Mouse (Mus musculus): ENCODE results near the gene Pxn. TPM values are rescaled to one million over a fixed set of nuclear protein-coding genes. Genes with fewer than 3 reads are reported as not detected.
A peak's percentile ranks its signal among the peaks of the same experiment; 100 is the strongest.
"Not testable (repeated sequence)": the region's sequence is repeated elsewhere in the genome, so short reads cannot be mapped to it uniquely, and the experiment has no call there.

Pxn gene
- polyA plus RNA-seq, 1 experiment from 2014 or later = 24.3 TPM

DNA sequence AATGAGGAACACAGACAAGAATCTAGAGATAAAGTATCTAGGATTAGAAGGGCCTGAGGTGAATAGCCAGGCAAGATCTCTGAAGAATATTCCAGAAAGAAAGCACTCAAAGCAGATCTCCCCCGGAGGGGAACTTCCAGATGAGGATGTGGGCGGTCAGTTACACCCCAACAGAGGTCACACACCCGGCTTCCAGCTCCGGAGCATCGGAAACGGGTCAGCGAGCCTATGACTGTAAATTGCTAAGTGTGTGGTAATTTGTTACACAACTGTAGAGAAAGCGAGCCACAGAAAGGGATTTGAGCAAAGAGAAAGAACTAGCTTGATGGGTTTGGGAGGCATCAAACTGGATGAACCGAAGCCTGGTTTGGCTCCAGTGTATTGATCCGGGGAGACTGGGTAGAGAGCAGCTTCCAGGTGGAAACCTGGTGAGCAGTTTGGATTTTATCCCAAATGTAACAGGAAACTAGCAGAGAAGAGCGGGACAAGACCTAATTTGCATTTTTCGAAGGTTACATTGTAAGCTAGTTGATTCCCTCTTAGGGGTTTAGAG lies 6.0 kb upstream of the Pxn start:
- no peaks in the 10 kb centered on the region for H3K36me3 ChIP-seq
- no peak overlapping the region for H3K9ac ChIP-seq
- H3K4me1 ChIP-seq (replicated peaks) = no peaks in the 10 kb centered on the region
- H3K27ac ChIP-seq (replicated peaks) = no peak overlapping the region
- H3K4me2 ChIP-seq = no peak overlapping the region
- no peak overlapping the region for H3K4me3 ChIP-seq
- H3K27me3 ChIP-seq = no peaks in the 10 kb centered on the region
- ATAC-seq (ENCODE audit: low FRiP score, low read depth) = no peak
- no peaks in the 10 kb centered on the region for H3K9me3 ChIP-seq
- 86% methylated on average over 12 of the region's 12 CpGs for WGBS

GRCm38 (mm10) chr5:115503035-115503434 lies 3.4 kb upstream of the Pxn start:
- no peak for ATAC-seq (ENCODE audit: low FRiP score, low read depth)
- Histone ChIP-seq H3K4me2 (no peak overlapping the region), H3K27ac (replicated peaks) (no peak overlapping the region), H3K36me3 (no peaks in the 10 kb centered on the region), H3K9ac (no peak overlapping the region), H3K27me3 (no peaks in the 10 kb centered on the region), H3K9me3 (no peaks in the 10 kb centered on the region), H3K4me1 (replicated peaks) (peaks cover 11% of the 10 kb centered on the region), H3K4me3 (no peak overlapping the region)
- WGBS = 67% methylated on average over 12 of the region's 12 CpGs

DNA sequence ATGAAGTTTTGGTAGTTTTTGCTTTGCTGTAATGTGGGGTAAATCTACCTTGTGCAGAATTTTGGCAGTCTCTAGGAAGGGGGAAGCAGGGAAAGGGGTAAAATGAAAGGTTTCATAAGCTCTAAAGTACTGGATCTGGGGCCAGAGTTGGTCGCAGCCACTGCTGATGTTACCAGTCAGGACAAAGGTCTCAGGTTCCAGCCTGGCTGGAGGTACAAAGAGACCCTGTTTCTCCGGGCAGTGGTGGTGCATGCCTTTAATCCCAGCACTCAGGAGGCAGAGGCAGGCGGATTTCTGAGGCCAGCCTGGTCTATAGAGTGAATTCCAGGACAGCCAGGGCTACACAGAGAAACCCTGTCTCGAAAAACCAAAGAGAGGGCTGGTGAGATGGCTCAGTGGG lies 859 bp upstream of the Pxn start:
- H3K9me3 ChIP-seq; H3K36me3 ChIP-seq; ATAC-seq (ENCODE audit: low FRiP score, low read depth); H3K27me3 ChIP-seq; H3K4me2 ChIP-seq; H3K27ac ChIP-seq (replicated peaks); H3K4me3 ChIP-seq; H3K9ac ChIP-seq: not testable (repeated sequence)
- 78% methylated on average over 4 of the region's 4 CpGs for WGBS
- peaks cover 37% of the 10 kb centered on the region for H3K4me1 ChIP-seq (replicated peaks)

GRCm38 (mm10) chr5:115507267-115507980 lies 948 bp downstream of the Pxn start:
- H3K4me1 ChIP-seq (replicated peaks) = peaks cover 37% of the 10 kb centered on the region
- WGBS = 20% methylated on average over 12 of the region's 12 CpGs
- H3K27me3 ChIP-seq = no peaks in the 10 kb centered on the region
- H3K4me3 ChIP-seq = peak overlapping the region; percentile 94
- H3K9ac ChIP-seq = peak overlapping the region; percentile 93
- ATAC-seq (ENCODE audit: low FRiP score, low read depth) = peak; percentile 15; the same call in 1 of the 2 replicates
- no peaks in the 10 kb centered on the region for H3K36me3 ChIP-seq
- H3K27ac ChIP-seq (replicated peaks) = no peak overlapping the region
- H3K9me3 ChIP-seq = no peaks in the 10 kb centered on the region
- peak overlapping the region; percentile 72 for H3K4me2 ChIP-seq

DNA sequence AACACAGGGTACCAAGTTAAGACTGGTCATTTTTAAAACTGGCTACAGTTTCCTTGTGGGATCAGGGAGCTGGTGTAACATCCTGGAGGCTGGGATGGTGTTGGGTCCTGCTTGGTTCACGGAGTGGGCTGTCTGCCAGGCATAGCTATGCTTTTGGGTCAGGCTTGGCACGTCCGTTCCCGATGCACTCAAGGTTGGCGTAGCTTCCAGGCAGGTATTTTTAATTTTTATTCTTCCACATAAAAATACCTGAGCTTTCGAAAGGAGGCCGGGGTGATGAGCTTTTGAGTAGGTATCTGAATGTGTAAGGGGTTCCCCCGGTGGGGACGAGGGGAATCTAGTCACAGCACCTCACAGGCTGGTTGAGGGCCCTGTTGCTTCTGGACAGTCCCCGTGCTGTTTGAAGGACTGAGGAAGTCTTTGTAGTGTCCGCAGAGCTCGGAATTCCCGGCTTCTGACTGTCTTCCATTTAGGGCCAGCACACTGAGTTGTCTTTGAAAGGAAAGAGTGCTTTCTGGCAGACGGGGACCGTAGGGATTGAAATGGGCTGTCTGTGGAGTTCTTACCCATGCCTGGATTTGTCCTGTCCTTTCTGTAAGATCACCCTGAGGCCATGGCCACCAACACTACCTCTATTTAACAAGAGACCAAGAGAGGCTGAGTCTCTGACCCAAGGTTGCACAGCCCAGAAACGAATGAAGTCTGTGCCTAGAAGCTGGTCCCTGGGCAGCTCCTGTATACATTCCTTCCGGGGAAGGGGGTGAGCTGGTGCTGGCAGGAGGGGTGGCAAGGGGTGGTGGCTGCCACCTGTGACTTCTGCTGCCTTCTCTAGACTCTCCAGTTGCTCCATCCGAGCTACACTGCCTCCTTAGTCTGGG lies 1.7 kb downstream of the Pxn start:
- no peaks in the 10 kb centered on the region for H3K27me3 ChIP-seq
- H3K27ac ChIP-seq (replicated peaks) = 0 out of 2 replicates have a peak overlapping the region, but pooled peaks have one; percentile 1
- peak overlapping the region; percentile 72 for H3K4me2 ChIP-seq
- ATAC-seq (ENCODE audit: low FRiP score, low read depth) = no peak; the same call in 1 of the 2 replicates
- H3K9me3 ChIP-seq = no peaks in the 10 kb centered on the region
- H3K4me3 ChIP-seq = peak overlapping the region; percentile 94
- WGBS = 47% methylated on average over 18 of the region's 18 CpGs
- H3K4me1 ChIP-seq (replicated peaks) = peaks cover 37% of the 10 kb centered on the region
- no peaks in the 10 kb centered on the region for H3K36me3 ChIP-seq
- H3K9ac ChIP-seq = peak overlapping the region; percentile 93; the same call in 1 of the 2 replicates

DNA sequence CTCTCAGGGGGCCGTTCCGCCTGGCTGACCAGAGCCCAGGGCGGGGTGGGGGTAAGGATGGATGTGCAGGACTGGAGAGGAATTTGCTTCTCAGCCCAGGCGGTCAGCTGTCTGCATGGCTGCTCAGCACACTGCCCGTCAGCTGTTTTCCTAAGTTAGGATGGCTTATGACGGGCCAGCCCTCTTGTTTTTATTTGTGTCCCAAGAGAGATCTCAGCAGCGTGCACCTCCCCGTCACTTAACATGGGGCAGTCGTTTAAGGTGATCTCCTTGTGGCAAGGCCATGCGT lies 2.3 kb downstream of the Pxn start:
- Histone ChIP-seq H3K4me3 (peak overlapping the region; percentile 94), H3K27ac (replicated peaks) (0 out of 2 replicates have a peak overlapping the region, but pooled peaks have one; percentile 1), H3K4me1 (replicated peaks) (peaks cover 37% of the 10 kb centered on the region), H3K36me3 (no peaks in the 10 kb centered on the region), H3K27me3 (no peaks in the 10 kb centered on the region), H3K9ac (peak overlapping the region; percentile 7; the same call in 1 of the 2 replicates), H3K4me2 (peak overlapping the region; percentile 72), H3K9me3 (no peaks in the 10 kb centered on the region)
- WGBS = 28% methylated on average over 10 of the region's 10 CpGs
- no peak; the same call in 1 of the 2 replicates for ATAC-seq (ENCODE audit: low FRiP score, low read depth)

- Histone ChIP-seq H3K27ac (replicated peaks) (peak overlapping the region; percentile 42), H3K9ac (peak overlapping the region; percentile 0; the same call in 1 of the 2 replicates), H3K4me2 (peak overlapping the region; percentile 72), H3K4me3 (0 out of 2 replicates have a peak overlapping the region, but pooled peaks have one; percentile 94), H3K4me1 (replicated peaks) (peaks cover 40% of the 10 kb centered on the region), H3K9me3 (no peaks in the 10 kb centered on the region), H3K36me3 (no peaks in the 10 kb centered on the region), H3K27me3 (no peaks in the 10 kb centered on the region)
- 27% methylated on average over 15 of the region's 15 CpGs for WGBS
- no peak for ATAC-seq (ENCODE audit: low FRiP score, low read depth)
Measured at GRCm38 (mm10) chr5:115509321-115509761, 2.9 kb downstream of the Pxn start.

DNA sequence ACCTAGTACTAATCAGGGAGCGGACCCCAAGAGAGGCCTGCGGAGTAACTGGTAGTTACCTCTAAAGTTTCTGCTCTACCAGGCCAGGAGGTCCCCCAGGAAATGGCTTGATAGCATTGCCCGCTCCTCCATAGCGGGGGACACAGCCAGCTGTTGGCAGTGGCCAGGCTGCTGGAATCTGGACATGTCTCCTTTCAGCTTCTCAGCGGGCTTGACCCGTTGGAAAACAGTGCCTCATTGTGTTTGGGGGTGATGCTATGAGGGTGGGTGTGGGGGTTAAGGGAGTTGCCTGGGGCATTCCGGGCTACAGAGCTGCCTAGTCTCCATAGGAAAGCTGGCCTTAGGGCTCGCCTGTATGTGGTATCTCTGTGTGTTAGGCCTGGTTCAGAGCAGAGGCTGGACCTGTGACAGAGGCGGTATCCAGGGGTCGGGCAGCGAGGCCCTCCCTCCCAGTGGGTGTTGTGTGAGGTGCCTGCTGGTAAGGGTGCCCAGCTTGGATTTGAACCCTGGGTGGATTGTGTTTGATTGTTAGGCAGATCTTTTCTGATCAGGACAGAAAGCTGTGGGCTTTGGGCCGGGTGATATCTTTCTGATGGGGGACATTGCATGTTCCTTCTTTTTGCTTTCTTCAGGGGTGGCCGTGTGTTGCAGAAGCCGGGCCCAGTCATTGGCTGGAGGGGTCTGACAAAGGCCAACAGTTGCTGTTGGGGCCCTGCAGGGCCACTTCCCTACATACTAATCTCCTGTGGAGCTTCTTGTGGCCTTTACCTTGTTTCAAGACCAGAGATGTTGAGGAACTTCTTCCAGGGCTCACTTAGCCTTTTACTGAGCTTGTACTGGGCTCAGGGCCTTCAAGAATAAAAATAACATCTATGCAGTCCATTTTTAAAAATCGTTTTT lies 3.6 kb downstream of the Pxn start:
- H3K4me2 ChIP-seq = peak overlapping the region; percentile 72
- H3K27ac ChIP-seq (replicated peaks) = peak overlapping the region; percentile 42
- no peaks in the 10 kb centered on the region for H3K9me3 ChIP-seq
- H3K4me1 ChIP-seq (replicated peaks) = peaks cover 47% of the 10 kb centered on the region
- ATAC-seq (ENCODE audit: low FRiP score, low read depth) = no peak
- H3K36me3 ChIP-seq = no peaks in the 10 kb centered on the region
- no peaks in the 10 kb centered on the region for H3K27me3 ChIP-seq
- 51% methylated on average over 15 of the region's 15 CpGs for WGBS
- no peak overlapping the region for H3K4me3 ChIP-seq
- H3K9ac ChIP-seq = no peak overlapping the region; the same call in 1 of the 2 replicates

DNA sequence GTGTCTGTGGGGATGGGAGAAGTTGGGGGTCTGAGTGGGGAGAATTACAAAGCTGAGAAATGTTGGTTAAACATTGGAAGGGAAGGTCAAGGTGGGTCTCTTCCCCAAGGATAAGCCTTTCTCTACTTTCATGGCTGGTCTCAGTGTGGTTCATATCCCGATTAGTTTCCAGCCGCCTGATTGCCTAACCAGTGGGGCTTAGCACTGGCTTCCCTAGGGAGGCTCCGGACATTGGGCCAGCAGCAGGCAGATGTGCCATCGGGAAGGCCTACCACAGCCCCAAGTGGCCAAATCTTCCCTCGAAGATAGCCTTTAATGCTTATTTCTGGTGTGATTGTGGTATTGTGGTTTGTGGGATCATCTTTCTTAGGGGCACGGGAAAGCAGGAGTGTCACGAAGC lies 5.9 kb downstream of the Pxn start:
- no peak for ATAC-seq (ENCODE audit: low FRiP score, low read depth)
- Histone ChIP-seq H3K4me1 (replicated peaks) (peaks cover 49% of the 10 kb centered on the region), H3K4me3 (no peak overlapping the region), H3K9ac (no peak overlapping the region), H3K27ac (replicated peaks) (no peak overlapping the region), H3K27me3 (no peaks in the 10 kb centered on the region), H3K9me3 (no peaks in the 10 kb centered on the region), H3K36me3 (no peaks in the 10 kb centered on the region), H3K4me2 (no peak overlapping the region)
- WGBS = 90% methylated on average over 7 of the region's 7 CpGs

DNA sequence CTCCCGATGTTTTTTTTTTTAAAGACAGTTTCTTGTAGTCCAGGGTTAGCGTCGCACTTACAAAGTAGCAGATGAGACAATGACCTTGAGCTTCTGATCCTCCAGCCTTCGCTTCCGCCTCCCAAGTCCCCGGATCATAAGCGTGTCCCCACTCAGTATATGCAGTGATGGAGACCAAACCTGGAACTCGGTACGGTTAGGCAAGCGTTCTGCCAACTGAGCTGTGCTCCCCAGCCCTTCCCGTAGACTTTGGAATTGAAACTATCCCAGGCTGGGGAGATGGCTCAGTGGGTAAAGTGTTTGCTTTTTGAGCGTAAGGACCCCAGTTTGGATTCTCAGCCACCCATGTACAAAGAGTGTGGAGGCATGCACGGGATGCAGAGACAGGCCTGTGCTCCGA lies 6.8 kb downstream of the Pxn start:
- 95% methylated on average over 14 of the region's 14 CpGs for WGBS
- H3K27ac ChIP-seq (replicated peaks) = no peak overlapping the region
- no peak for ATAC-seq (ENCODE audit: low FRiP score, low read depth)
- H3K4me2 ChIP-seq = no peak overlapping the region
- H3K9me3 ChIP-seq = no peaks in the 10 kb centered on the region
- peaks cover 40% of the 10 kb centered on the region for H3K4me1 ChIP-seq (replicated peaks)
- no peaks in the 10 kb centered on the region for H3K27me3 ChIP-seq
- no peaks in the 10 kb centered on the region for H3K36me3 ChIP-seq
- H3K4me3 ChIP-seq = no peak overlapping the region
- no peak overlapping the region for H3K9ac ChIP-seq

DNA sequence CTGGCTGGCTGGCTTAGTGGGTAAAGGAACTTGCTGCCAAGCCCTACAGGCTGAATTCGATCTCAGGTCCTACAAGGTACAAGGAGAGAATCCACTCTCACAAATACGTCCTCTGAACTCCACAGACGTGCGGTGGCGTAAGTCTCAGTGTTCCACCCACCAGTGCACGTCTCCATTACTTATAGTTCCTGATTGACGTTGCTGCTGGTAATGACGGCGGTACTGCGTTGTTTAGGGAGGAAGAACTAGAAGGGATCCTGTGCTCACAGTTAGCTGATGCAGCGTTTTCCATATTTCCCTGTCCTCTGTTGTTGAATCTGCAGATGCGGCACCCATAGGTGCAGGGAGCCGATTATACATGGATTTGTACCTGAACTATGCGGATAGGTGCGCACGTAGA lies 7.2 kb downstream of the Pxn start:
- Histone ChIP-seq H3K4me3 (no peak overlapping the region), H3K9ac (no peak overlapping the region), H3K27me3 (no peaks in the 10 kb centered on the region), H3K4me1 (replicated peaks) (peaks cover 35% of the 10 kb centered on the region), H3K27ac (replicated peaks) (no peak overlapping the region), H3K4me2 (no peak overlapping the region), H3K36me3 (no peaks in the 10 kb centered on the region), H3K9me3 (no peaks in the 10 kb centered on the region)
- 95% methylated on average over 16 of the region's 16 CpGs for WGBS
- ATAC-seq (ENCODE audit: low FRiP score, low read depth) = no peak
